In genomic region chr1:73863074-73863431, GRCm38 (mm10) we compare ENCODE assay signal across 10 mouse cellular contexts.
DNase-seq lines count a peak whose midpoint lies in the region; ATAC-seq and TF ChIP-seq lines count a peak whose summit lies in the region.
"Had no signal": no experiment of that assay in that cellular context is flagged by ENCODE, and none has a peak within 500 bp of the region (broad histone marks: within the 10 kb centered on the region; RNA-seq: fewer than 3 reads in every experiment).

No protein-coding gene starts in this region.

- H3K9ac ChIP-seq in heart, postnatal 0 days (replicated peaks; ENCODE audit: low read depth, low read length): no peak overlapping the region
- no peak overlapping the region for H3K9ac ChIP-seq in midbrain, embryonic 12.5 days (replicated peaks)
- H3K9ac ChIP-seq in midbrain, postnatal 0 days (replicated peaks; ENCODE audit: low read length, poor library complexity, severe bottlenecking): no peak overlapping the region
- peak overlapping the region; percentile 39; the same call in 1 of the 2 replicates for H3K9ac ChIP-seq in intestine, embryonic 14.5 days (ENCODE audit: low read length)
- no peak overlapping the region for H3K9ac ChIP-seq in stomach, embryonic 14.5 days (replicated peaks; ENCODE audit: low read depth, low read length)
- H3K9ac ChIP-seq: liver, embryonic 14.5 days had no signal

- H3K4me3 ChIP-seq in heart, postnatal 0 days (ENCODE audit: low read depth, low read length): 0 out of 2 replicates have a peak overlapping the region, but pooled peaks have one; percentile 4
- H3K4me3 ChIP-seq in midbrain, embryonic 12.5 days: no peak overlapping the region
- H3K4me3 ChIP-seq in midbrain, postnatal 0 days (ENCODE audit: low read depth, low read length): no peak overlapping the region
- no peak overlapping the region for H3K4me3 ChIP-seq in intestine, embryonic 14.5 days (ENCODE audit: low read depth, low read length)
- H3K4me3 ChIP-seq in stomach, embryonic 14.5 days (ENCODE audit: low read depth, low read length): no peak overlapping the region

- no peaks in the 10 kb centered on the region for H3K9me3 ChIP-seq in heart, postnatal 0 days (replicated peaks; ENCODE audit: control insufficient read depth, low read length)
- H3K9me3 ChIP-seq in midbrain, embryonic 12.5 days: no peaks in the 10 kb centered on the region
- H3K9me3 ChIP-seq in midbrain, postnatal 0 days (ENCODE audit: low read length): no peaks in the 10 kb centered on the region
- H3K9me3 ChIP-seq in intestine, embryonic 14.5 days (ENCODE audit: control insufficient read depth, low read length): no peaks in the 10 kb centered on the region
- no peaks in the 10 kb centered on the region for H3K9me3 ChIP-seq in stomach, embryonic 14.5 days (ENCODE audit: control insufficient read depth, low read depth, low read length)
- H3K9me3 ChIP-seq: G1E had no signal

- TF ChIP-seq EP300 in heart, postnatal 0 days (IDR thresholded peaks at IDR 0.05; ENCODE audit: low read depth): no peak

- no peaks in the 10 kb centered on the region for H3K27me3 ChIP-seq in heart, postnatal 0 days (ENCODE audit: control insufficient read depth, insufficient read depth, low read length)
- no peaks in the 10 kb centered on the region for H3K27me3 ChIP-seq in midbrain, embryonic 12.5 days
- H3K27me3 ChIP-seq in midbrain, postnatal 0 days (ENCODE audit: insufficient read depth, low read length): no peaks in the 10 kb centered on the region
- H3K27me3 ChIP-seq in intestine, embryonic 14.5 days (replicated peaks; ENCODE audit: control insufficient read depth, insufficient read depth, low read length): no peaks in the 10 kb centered on the region
- no peaks in the 10 kb centered on the region for H3K27me3 ChIP-seq in stomach, embryonic 14.5 days (ENCODE audit: control insufficient read depth, insufficient read depth, low read length)

- no peaks in the 10 kb centered on the region for H3K36me3 ChIP-seq in heart, postnatal 0 days (replicated peaks; ENCODE audit: control insufficient read depth, insufficient read depth, low read length)
- no peaks in the 10 kb centered on the region for H3K36me3 ChIP-seq in midbrain, embryonic 12.5 days
- no peaks in the 10 kb centered on the region for H3K36me3 ChIP-seq in midbrain, postnatal 0 days (ENCODE audit: insufficient read depth, low read length)
- no peaks in the 10 kb centered on the region for H3K36me3 ChIP-seq in intestine, embryonic 14.5 days (ENCODE audit: control insufficient read depth, insufficient read depth, low read length)
- no peaks in the 10 kb centered on the region for H3K36me3 ChIP-seq in stomach, embryonic 14.5 days (ENCODE audit: control insufficient read depth, insufficient read depth, low read length)
- H3K36me3 ChIP-seq: G1E had no signal

- H3K4me1 ChIP-seq in heart, postnatal 0 days (ENCODE audit: control insufficient read depth, insufficient read depth): no peaks in the 10 kb centered on the region
- H3K4me1 ChIP-seq in midbrain, embryonic 12.5 days: peaks cover 8% of the 10 kb centered on the region; the same call in 1 of the 2 replicates
- no peaks in the 10 kb centered on the region for H3K4me1 ChIP-seq in midbrain, postnatal 0 days (ENCODE audit: insufficient read depth, low read length)
- peaks cover 6% of the 10 kb centered on the region for H3K4me1 ChIP-seq in intestine, embryonic 14.5 days (replicated peaks; ENCODE audit: control insufficient read depth, insufficient read depth, low read length)
- peaks cover 9% of the 10 kb centered on the region; the same call in 1 of the 2 replicates for H3K4me1 ChIP-seq in stomach, embryonic 14.5 days (ENCODE audit: control insufficient read depth, insufficient read depth, low read length)

- no peak for TF ChIP-seq CTCF in heart, postnatal 0 days (IDR thresholded peaks at IDR 0.05; ENCODE audit: low read depth)
- no peak for TF ChIP-seq CTCF in midbrain, postnatal 0 days (IDR thresholded peaks at IDR 0.05)

- peak overlapping the region; percentile 37; the same call in 1 of the 2 replicates for H3K4me2 ChIP-seq in heart, postnatal 0 days (ENCODE audit: low read depth, low read length)
- H3K4me2 ChIP-seq in midbrain, embryonic 12.5 days (replicated peaks): 0 out of 2 replicates have a peak overlapping the region, but pooled peaks have one; percentile 21
- no peak overlapping the region for H3K4me2 ChIP-seq in midbrain, postnatal 0 days (ENCODE audit: low read depth, low read length, poor library complexity, severe bottlenecking)
- peak overlapping the region; percentile 40 for H3K4me2 ChIP-seq in intestine, embryonic 14.5 days (ENCODE audit: low read length)
- peak overlapping the region; percentile 28; the same call in 1 of the 2 replicates for H3K4me2 ChIP-seq in stomach, embryonic 14.5 days (replicated peaks; ENCODE audit: low read depth, low read length)

- WGBS in heart, postnatal 0 days: 28% methylated on average over 11 of the region's 11 CpGs
- 52% methylated on average over 11 of the region's 11 CpGs for WGBS in midbrain, embryonic 12.5 days
- 57% methylated on average over 11 of the region's 11 CpGs for WGBS in midbrain, postnatal 0 days
- WGBS in intestine, embryonic 14.5 days: 41% methylated on average over 11 of the region's 11 CpGs
- 32% methylated on average over 11 of the region's 11 CpGs for WGBS in stomach, embryonic 14.5 days

- no peak for DNase-seq in heart, postnatal 0 days (ENCODE audit: low spot score)
- no peak for DNase-seq in heart, adult 11 months
- DNase-seq in midbrain, postnatal 0 days (ENCODE audit: low spot score): no peak
- DNase-seq in intestine, embryonic 14.5 days (ENCODE audit: low spot score): no peak
- no peak for DNase-seq in Muller cell, postnatal 12 days (ENCODE audit: inconsistent ontology term)

- ATAC-seq in heart, postnatal 0 days (ENCODE audit: insufficient read depth, low read depth): peak; percentile 31; the same call in 1 of the 2 replicates
- peak; percentile 9; the same call in 1 of the 2 replicates for ATAC-seq in midbrain, embryonic 12.5 days (ENCODE audit: low FRiP score, low read depth)
- ATAC-seq in midbrain, postnatal 0 days (ENCODE audit: low FRiP score): no peak
- ATAC-seq in intestine, embryonic 14.5 days (replicated peaks; ENCODE audit: low FRiP score, low TSS enrichment, low read depth): peak; percentile 54
- ATAC-seq in stomach, embryonic 14.5 days (ENCODE audit: insufficient number of reproducible peaks, insufficient read depth, low FRiP score, low read depth): peak; percentile 14; the same call in 1 of the 2 replicates
- no peak for ATAC-seq in cerebellum, adult (ENCODE audit: insufficient number of reproducible peaks, low FRiP score, low TSS enrichment)

- H3K27ac ChIP-seq in heart, postnatal 0 days (ENCODE audit: low read depth): no peak overlapping the region
- H3K27ac ChIP-seq in midbrain, embryonic 12.5 days (replicated peaks): no peak overlapping the region
- H3K27ac ChIP-seq in midbrain, postnatal 0 days (ENCODE audit: low read depth, low read length): no peak overlapping the region
- H3K27ac ChIP-seq in intestine, embryonic 14.5 days (ENCODE audit: low read depth): no peak overlapping the region
- H3K27ac ChIP-seq in stomach, embryonic 14.5 days (ENCODE audit: low read length): no peak overlapping the region
- H3K27ac ChIP-seq: liver, embryonic 14.5 days had no signal

Comparison
In these comparisons a context has a peak if more than half of its experiments do, and no peak if none do; other contexts are left out.
1. ATAC-seq: peak in heart, postnatal 0 days (single experiment), midbrain, embryonic 12.5 days (single experiment), intestine, embryonic 14.5 days (single experiment) and stomach, embryonic 14.5 days (single experiment); none in midbrain, postnatal 0 days (single experiment) and cerebellum, adult (single experiment).